Mouse (Mus musculus): Measurements from ENCODE around the gene Dnajb11. TPM values are rescaled to one million over a fixed set of nuclear protein-coding genes. Genes with fewer than 3 reads are reported as not detected.

The Dnajb11 gene
- total RNA-seq, 1 experiment from 2014 or later: 71.4 TPM

Other genes starting within 250 kb of the Dnajb11 start
- gene Dgkg, start 200.6 kb upstream of the Dnajb11 start, total RNA-seq (2021): 2.7 and 3.6 TPM in 2 replicates
- gene Crygs, start 46.3 kb upstream of the Dnajb11 start, total RNA-seq (2021): not detected in 2 replicates
- gene Tbccd1, start 176 bp upstream of the Dnajb11 start, total RNA-seq (2021): 16.4 and 23.6 TPM in 2 replicates
- gene Ahsg, start 33.4 kb downstream of the Dnajb11 start, total RNA-seq (2021): 1.6 and 132 TPM in 2 replicates
- 78.1 and 82.3 TPM in 2 replicates for gene Fetub, start 60.5 kb downstream of the Dnajb11 start, total RNA-seq (2021)
- gene Hrg, start 93.2 kb downstream of the Dnajb11 start, total RNA-seq (2021): 0.97 and 12.6 TPM in 2 replicates
- gene Kng2, start 171.6 kb downstream of the Dnajb11 start, total RNA-seq (2021): 8.1 and 9.0 TPM in 2 replicates
- 0.24 and 13.8 TPM in 2 replicates for gene Kng1, start 200.0 kb downstream of the Dnajb11 start, total RNA-seq (2021)
- 464 and 587 TPM in 2 replicates for gene Eif4a2, start 249.6 kb downstream of the Dnajb11 start, total RNA-seq (2021)